Mouse (Mus musculus) stomach, postnatal 0 days (tissue): ENCODE measurements at regions not wholly inside any gene's neighbourhood (a gene's known extent, or its start where the extent isn't known, plus 50 kb on each side); places are given as distances from the start of the nearest gene placed in this dataset.
"Not testable (repeated sequence)": the region's sequence is repeated elsewhere in the genome, so short reads cannot be mapped to it uniquely, and the experiment has no call there.

Experiments used
- ATAC-seq: fragments of 200-750 bp; cut with Nextera tagmentation; 2 replicates; pipeline ENCODE4 v1.8.0; 2017; ENCODE audit not compliant: low FRiP score, low TSS enrichment
- DNase-seq: peaks from one replicate; pipeline ENCODE4 v3.0.0-alpha.2; 2016; ENCODE audit warnings: low spot score
- H3K27ac ChIP-seq: fragments of 300-500 bp; sonication (generic); replicated peaks from 2 replicates; pipeline ENCODE4 v1.5.1; 2014; ENCODE audit warnings: mild to moderate bottlenecking, control low read depth
- H3K27me3 ChIP-seq: fragments of 300-500 bp; sonication (generic); 2 replicates; pipeline ENCODE4 v1.6.1; 2014; ENCODE audit warnings: low read length; ENCODE audit not compliant: control insufficient read depth, insufficient read depth
- H3K36me3 ChIP-seq: fragments of 300-500 bp; sonication (generic); 2 replicates; pipeline ENCODE4 v1.6.1; 2014; ENCODE audit warnings: low read length, mixed read lengths; ENCODE audit not compliant: control insufficient read depth, insufficient read depth
- H3K4me1 ChIP-seq: fragments of 300-500 bp; sonication (generic); replicated peaks from 2 replicates; pipeline ENCODE4 v1.6.1; 2014; ENCODE audit warnings: antibody characterized with exemption; ENCODE audit not compliant: control insufficient read depth, insufficient read depth
- H3K4me2 ChIP-seq: fragments of 300-500 bp; sonication (generic); replicated peaks from 2 replicates; pipeline ENCODE4 v1.6.1; 2014; ENCODE audit warnings: low read depth, mild to moderate bottlenecking, control low read depth, moderate library complexity
- H3K4me3 ChIP-seq: fragments of 300-500 bp; sonication (generic); 2 replicates; pipeline ENCODE4 v1.5.1; 2014; ENCODE audit warnings: low read depth, low read length, control low read depth
- H3K9ac ChIP-seq: fragments of 300-500 bp; sonication (generic); 2 replicates; pipeline ENCODE4 v1.6.1; 2014; ENCODE audit warnings: mild to moderate bottlenecking, low read length, control low read depth, mixed read lengths
- H3K9me3 ChIP-seq: fragments of 300-500 bp; sonication (generic); 2 replicates; pipeline ENCODE4 v1.6.1; 2016; ENCODE audit warnings: low read length; ENCODE audit not compliant: control insufficient read depth
- CTCF ChIP-seq: IDR thresholded peaks from 2 replicates; pipeline ENCODE4 v1.5.1; 2016; ENCODE audit warnings: antibody characterized with exemption, low read depth, mild to moderate bottlenecking, moderate library complexity
- EP300 ChIP-seq: optimal IDR thresholded peaks from 2 replicates; pipeline ENCODE3; 2016; ENCODE audit warnings: antibody characterized with exemption
- WGBS: fragments of 180-500 bp; shearing (Covaris S2); extraction: QIAGEN DNeasy Blood & Tissue Kit; methylation state at CpG from one replicate; pipeline ENCODE4 v1.1.7; 2014; 5-methylcytosine and 5-hydroxymethylcytosine counted together

GRCm38 (mm10) chr2:133793293-133793692, 241.3 kb downstream of the Bmp2 start:
- H3K27ac ChIP-seq = no peak overlapping the region
- WGBS = 13% methylated on average over 2 of the region's 2 CpGs
- no peak overlapping the region for H3K4me2 ChIP-seq
- DNase-seq = peak; percentile 18
- ATAC-seq = no peak
- H3K9ac ChIP-seq = no peak overlapping the region
- no peaks in the 10 kb centered on the region for H3K36me3 ChIP-seq
- no peaks in the 10 kb centered on the region for H3K4me1 ChIP-seq
- no peaks in the 10 kb centered on the region for H3K9me3 ChIP-seq
- no peak for TF ChIP-seq EP300
- peak; percentile 76 for TF ChIP-seq CTCF
- H3K4me3 ChIP-seq = no peak overlapping the region
- H3K27me3 ChIP-seq = no peaks in the 10 kb centered on the region

GRCm38 (mm10) chr2:133802666-133803065, 250.7 kb downstream of the Bmp2 start:
- 36% methylated on average over 3 of the region's 3 CpGs for WGBS
- no peak for DNase-seq
- no peak for ATAC-seq

GRCm38 (mm10) chr2:133821418-133821817, 269.5 kb downstream of the Bmp2 start:
- WGBS = 65% methylated on average over 4 of the region's 4 CpGs
- Histone ChIP-seq H3K4me2 (no peak overlapping the region), H3K27ac (no peak overlapping the region), H3K27me3 (no peaks in the 10 kb centered on the region), H3K4me3 (no peak overlapping the region), H3K9ac (no peak overlapping the region), H3K4me1 (no peaks in the 10 kb centered on the region), H3K9me3 (no peaks in the 10 kb centered on the region), H3K36me3 (no peaks in the 10 kb centered on the region)
- ATAC-seq (0 out of 2 replicates have a peak, but pooled peaks have one; percentile 57), DNase-seq (no peak)
- no peak for TF ChIP-seq CTCF
- TF ChIP-seq EP300 = no peak

More at GRCm38 (mm10) chr2:133802666-133803065, 250.7 kb downstream of the Bmp2 start:
- no peak overlapping the region for H3K4me3 ChIP-seq
- H3K36me3 ChIP-seq = no peaks in the 10 kb centered on the region
- no peak overlapping the region for H3K9ac ChIP-seq
- TF ChIP-seq EP300 (no peak), CTCF (no peak)
- no peak overlapping the region for H3K27ac ChIP-seq
- no peak overlapping the region for H3K4me2 ChIP-seq
- H3K27me3 ChIP-seq = no peaks in the 10 kb centered on the region
- no peaks in the 10 kb centered on the region for H3K4me1 ChIP-seq
- no peaks in the 10 kb centered on the region for H3K9me3 ChIP-seq

DNA sequence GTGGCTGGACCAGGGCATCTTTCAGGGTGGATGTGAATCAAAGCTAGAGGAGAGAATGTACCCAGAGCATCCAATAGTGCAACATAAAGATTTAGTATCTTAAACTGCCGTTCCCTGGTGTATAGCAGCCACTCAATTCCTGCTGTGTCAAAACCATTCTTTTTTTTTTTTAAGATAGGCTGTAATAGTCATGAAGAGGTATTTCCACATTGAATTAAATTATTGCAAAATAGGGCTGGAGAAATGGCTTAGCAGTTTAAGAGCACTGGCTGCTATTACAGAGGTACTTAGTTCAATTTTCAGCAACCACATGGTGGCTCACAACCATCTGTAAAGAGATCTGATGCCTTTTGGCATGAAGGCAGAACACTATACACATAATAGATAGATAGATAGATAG, 277.4 kb downstream of the Bmp2 start:
- no peaks in the 10 kb centered on the region for H3K9me3 ChIP-seq
- no peak overlapping the region for H3K9ac ChIP-seq
- H3K27ac ChIP-seq = no peak overlapping the region
- H3K4me3 ChIP-seq = no peak overlapping the region
- no peaks in the 10 kb centered on the region for H3K36me3 ChIP-seq
- no peak for DNase-seq
- H3K4me1 ChIP-seq = no peaks in the 10 kb centered on the region
- no peak overlapping the region for H3K4me2 ChIP-seq
- WGBS = 97% methylated on average over 1 of the region's 1 CpGs
- no peak for TF ChIP-seq EP300
- TF ChIP-seq CTCF = no peak
- no peaks in the 10 kb centered on the region for H3K27me3 ChIP-seq
- ATAC-seq = no peak

GRCm38 (mm10) chr2:133850485-133850884, 298.5 kb downstream of the Bmp2 start:
- Histone ChIP-seq H3K4me2 (no peak overlapping the region), H3K9me3 (no peaks in the 10 kb centered on the region), H3K9ac (no peak overlapping the region), H3K27ac (no peak overlapping the region), H3K27me3 (no peaks in the 10 kb centered on the region), H3K4me3 (no peak overlapping the region), H3K4me1 (no peaks in the 10 kb centered on the region), H3K36me3 (no peaks in the 10 kb centered on the region)
- TF ChIP-seq CTCF (no peak), EP300 (no peak)
- DNase-seq = no peak
- no peak for ATAC-seq

DNA sequence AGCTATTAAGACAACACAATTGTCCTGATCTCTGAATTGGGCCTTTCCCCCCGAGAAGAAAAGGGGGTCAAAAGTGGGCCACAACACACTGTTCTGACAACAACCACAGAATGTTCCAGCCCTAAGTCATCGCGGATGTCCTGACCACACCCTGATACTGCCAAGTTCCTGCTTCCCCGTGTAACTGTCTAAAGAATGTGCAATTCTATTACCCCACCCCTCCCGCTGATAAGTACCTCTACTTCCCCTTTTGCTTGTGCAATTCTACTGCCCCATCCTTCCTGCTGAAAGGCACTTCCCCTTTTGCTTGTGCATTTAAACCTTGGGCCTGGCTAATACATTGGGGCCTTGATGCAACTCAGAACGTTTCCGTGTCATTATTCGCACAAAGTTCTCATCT, 323.0 kb downstream of the Bmp2 start:
- not testable (repeated sequence) for H3K9me3 ChIP-seq, ATAC-seq, H3K27ac ChIP-seq, H3K4me3 ChIP-seq, H3K4me1 ChIP-seq, H3K4me2 ChIP-seq, H3K27me3 ChIP-seq, H3K9ac ChIP-seq, DNase-seq, H3K36me3 ChIP-seq
- WGBS = 81% methylated on average over 8 of the region's 8 CpGs
